Mouse (Mus musculus): Measurements from ENCODE around the gene Slk.
"Not testable (repeated sequence)": the region's sequence is repeated elsewhere in the genome, so short reads cannot be mapped to it uniquely, and the experiment has no call there.

Gene Slk

DNA sequence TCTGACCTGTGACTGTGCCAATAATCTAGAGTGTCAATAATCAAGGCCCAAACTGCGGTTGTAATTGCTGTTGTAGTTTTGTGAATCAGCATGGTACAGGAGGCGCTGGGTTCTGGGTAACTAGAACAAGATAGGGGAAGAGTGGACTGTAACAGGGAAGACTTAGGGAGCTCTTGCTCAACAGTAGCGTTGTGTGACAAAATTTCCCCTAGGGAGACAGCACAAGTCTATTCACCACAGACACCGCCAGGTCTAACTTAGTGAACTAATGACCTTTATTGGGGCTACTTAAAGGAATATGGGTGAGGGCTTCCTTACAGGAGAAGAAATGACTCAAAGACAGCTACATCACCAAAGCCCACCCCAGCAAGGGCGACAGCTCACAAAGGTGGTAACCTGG, 9.4 kb upstream of the Slk start:
- peak; percentile 9 to 12 for DNase-seq (ENCODE audit: low read depth in 1 of 2, low spot score in 2 of 2)

DNA sequence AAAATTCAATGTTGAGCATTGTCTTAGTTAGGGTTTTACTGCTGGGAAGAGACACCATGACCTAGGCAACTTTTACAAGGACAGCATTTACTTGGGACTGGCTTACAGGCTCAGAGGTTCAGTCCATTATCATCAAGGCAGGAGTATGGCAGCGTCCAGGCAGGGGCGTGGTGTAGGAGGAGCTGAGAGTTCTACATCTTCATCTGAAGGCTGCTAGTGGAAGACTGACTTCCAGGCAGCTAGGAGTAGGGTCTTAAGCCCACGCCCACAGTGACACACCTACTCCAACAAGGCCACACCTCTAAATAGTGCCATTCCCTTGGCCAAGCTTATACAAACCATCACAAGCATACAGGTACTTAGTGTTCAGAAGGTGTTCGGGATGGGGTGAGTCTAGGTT, 7.5 kb upstream of the Slk start:
- DNase-seq (ENCODE audit: low read depth in 1 of 2, low spot score in 2 of 2), result not testable (repeated sequence)

DNA sequence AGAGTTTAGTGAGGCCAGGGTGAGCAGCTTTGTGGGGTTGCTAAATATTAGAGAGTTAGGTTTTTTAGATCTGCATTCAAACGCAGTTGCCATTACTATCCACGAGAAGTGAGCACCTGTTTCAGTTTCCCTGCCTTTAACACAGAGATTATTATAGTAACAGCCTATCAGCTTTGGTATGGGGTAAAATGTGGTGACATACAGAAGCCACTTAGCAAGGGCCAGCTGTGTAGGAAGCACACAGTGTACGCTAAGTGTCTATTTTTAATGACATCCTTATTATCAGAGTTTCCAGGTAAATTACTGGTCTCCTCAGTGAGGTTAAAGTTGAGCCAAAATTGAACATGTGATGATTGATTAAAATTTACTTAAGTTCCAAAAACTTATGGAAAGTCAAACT, 5.8 kb upstream of the Slk start:
- no peak for DNase-seq (ENCODE audit: low read depth in 1 of 2, low spot score in 2 of 2)

DNA sequence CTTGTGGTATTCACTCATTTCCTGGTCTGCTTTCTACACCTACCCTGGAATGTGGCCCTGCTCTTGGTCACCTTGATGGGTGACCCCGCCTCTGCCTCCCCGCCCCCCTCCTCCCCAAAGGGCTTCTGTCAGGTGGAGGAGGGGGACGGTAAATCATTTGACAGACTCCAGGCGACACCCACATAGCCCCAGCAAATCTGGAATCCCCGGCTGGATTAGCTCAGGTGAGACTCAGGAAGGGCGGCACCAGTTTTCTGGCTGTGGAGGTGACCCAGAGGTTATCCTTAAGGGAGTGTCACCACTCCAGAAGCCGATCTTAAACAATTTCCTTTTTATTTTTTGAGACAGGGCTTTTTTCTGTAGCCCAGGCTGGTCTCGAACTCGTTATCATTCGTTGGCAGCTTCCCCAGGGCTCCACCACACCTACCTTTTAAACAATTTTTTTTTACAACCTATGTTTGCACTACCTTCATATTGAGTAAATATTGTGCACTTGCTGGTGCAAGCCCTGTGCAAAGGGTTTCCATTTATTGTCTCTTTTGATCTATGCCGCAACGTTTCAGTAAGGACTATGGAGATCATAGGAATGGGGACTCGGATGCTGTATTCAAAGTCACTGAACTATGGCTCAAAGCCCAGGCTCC, 775 bp upstream of the Slk start:
- no peak for DNase-seq (ENCODE audit: low read depth in 1 of 2, low spot score in 2 of 2)

DNA sequence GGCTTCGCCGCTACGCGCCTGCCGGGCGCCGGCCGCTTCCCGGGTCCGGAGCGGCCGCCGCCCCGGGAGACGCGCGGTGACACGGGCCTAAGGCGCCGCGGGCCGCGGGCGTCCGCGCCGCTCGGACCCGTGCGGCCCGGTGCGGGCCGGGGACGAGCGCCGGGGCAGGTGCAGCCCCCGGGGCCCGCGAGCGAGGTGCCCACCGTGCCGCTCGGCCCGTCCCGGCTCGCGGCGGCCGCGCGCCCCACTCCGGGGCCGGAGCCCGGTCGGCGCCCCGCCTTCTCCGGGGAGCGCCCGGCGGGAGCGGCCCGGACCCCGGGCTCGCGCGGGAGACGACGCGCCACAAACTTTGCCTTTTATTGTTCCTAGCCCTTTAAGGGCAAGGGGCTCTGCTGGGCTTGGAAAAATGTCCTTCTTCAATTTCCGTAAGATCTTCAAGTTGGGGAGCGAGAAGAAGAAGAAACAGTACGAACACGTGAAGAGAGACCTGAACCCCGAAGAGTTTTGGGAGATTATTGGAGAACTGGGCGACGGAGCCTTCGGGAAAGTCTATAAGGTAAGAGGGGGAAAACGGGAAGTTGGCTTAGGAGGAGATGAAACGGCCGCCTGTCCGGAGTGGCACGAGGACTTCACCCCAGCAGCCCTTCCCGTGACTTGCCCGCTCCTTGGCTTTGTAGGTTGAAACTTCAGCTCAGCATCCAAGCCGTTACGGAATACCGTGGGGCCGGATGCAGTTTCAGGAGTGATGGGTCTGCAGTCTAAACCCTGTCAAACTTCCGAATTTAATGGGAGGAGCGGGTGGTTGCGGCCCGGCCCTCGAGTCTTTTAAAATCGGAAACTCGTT, 532 bp downstream of the Slk start:
- peak; percentile 5 to 16 for DNase-seq (ENCODE audit: low read depth in 1 of 2, low spot score in 2 of 2)

DNA sequence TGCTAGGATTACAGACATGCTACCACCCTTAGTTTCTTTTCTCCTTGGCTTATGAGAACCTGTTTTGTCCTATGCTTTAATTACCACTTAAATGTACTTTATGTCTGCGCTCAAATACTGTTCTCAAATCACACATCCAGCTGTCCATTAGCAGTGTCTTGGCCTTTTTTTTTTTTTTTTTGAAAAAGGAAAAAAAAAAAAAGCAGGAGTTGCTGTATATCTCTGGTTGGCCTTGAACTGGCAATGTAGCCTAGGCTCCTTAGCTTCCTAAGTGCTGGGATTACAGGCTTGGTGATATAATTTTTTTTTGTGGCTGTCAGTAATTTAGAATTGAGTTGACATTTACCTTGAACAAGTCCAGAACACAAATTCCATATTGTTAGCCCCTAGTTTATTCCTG, 6.3 kb downstream of the Slk start:
- DNase-seq (ENCODE audit: low read depth in 1 of 2, low spot score in 2 of 2), result no peak

DNA sequence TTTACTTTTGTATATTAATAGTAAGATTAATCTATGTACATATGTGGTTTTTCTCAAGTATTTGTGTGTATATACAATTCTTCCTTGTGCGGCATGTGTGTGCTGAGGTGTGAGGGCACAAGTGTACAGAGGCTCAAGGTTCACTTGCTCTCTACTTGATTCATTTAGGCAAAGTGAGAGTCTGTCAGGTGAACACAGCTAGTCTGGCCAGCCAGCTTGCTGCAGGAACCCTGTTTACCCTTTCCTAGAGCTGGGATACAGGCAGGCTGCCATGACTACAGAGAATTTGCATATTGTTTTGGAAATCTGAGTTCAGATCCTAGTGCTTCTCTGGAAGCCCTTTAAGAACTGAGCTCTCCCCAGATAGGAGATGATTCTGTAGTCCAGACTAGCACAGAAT, 7.5 kb downstream of the Slk start:
- no peak for DNase-seq (ENCODE audit: low read depth in 1 of 2, low spot score in 2 of 2)

DNA sequence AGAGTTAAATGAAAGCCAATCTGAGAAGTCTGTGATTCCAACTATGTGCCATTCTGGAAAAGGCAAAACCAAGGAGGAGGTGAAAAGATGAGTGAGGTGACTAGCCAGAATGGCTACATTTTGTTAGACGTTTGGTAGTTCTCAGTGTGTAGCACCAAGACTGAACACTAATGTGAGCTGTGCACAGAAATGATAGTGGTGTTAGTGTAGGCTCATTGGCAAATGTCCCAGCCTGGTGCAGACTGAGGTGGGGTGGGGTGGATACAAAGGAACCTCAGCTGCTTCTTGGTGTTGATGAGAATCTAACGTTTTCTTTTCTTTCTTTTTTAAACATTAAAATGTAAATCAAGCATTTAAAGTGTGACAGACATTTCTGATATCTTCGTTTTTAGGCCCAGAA, 29.0 kb downstream of the Slk start:
- no peak for DNase-seq (ENCODE audit: low read depth in 1 of 2, low spot score in 2 of 2)

DNA sequence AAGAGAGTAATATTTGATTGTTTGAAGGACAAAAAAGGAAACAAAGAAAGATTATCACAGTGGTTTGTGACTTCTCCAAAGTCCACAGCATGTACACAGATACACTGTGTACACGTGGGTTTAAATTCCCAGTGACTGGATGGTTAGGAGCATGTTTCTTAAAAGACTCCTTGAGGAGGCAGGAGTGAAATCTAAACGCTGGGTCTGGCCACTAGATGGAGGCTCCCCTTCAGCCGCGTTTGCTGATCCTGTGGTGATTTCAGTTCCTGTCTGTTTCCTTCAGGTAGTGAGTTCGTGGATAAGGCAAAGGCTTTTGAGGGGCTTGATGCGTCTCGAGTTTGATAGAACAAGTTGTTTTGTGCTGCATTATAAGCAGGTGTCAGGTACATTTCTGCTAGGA, 34.0 kb downstream of the Slk start:
- no peak for DNase-seq (ENCODE audit: low read depth in 1 of 2, low spot score in 2 of 2)

DNA sequence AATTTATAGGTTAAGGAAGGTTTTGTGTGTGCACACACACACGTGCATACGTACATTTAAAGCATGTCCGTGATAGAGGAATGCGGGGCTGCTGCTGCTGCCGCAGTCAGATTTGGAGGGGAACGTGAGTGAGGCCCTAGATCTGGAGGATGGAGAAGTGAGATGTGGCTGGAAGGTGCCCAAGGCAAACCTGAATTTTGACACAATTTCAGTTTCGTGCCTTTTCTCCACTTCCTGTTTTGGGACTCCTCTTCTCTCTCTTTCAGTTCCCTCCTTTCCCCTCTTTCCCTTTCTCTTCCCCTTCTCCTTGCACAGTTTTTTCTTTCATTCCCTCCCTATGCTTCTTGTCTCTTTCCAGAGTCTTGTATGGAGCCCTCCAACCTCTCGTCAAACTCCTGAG, 42.0 kb downstream of the Slk start:
- DNase-seq (ENCODE audit: low read depth in 1 of 2, low spot score in 2 of 2), result peak in 1 of 2 experiments; percentile 11

DNA sequence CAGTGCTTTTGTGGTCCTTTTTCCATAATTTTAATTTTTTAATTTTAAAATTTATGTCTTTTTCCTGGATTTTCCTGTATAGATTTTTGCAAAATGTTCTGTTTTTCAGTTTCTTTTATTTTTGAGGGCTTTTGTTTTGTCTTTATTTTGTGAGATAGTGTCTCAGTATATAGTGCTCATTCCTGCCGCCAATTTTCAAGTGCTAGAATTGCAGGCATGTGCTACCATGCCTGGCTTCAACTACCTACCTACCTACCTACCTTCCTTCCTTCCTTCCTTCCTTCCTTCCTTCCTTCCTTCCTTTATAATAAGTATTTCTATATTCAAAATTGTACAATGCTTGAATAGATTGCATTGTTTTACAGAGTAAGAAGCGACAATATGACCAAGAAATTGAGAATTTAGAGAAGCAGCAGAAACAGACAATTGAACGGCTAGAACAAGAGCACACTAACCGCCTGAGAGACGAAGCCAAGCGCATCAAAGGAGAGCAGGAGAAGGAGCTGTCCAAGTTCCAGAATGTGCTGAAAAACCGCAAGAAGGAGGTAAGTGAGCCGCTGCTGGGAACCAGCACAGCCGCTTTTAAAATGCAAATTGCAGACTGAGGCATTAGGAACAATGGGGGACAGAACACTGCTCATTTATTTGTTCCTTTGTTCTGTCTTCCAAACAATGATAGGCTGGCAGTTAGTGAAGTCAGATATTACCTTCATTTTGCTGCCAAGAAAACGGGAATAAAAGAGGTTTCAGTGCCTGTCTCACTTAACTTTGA, 45.6 kb downstream of the Slk start:
- DNase-seq (ENCODE audit: low read depth in 1 of 2, low spot score in 2 of 2), result no peak

DNA sequence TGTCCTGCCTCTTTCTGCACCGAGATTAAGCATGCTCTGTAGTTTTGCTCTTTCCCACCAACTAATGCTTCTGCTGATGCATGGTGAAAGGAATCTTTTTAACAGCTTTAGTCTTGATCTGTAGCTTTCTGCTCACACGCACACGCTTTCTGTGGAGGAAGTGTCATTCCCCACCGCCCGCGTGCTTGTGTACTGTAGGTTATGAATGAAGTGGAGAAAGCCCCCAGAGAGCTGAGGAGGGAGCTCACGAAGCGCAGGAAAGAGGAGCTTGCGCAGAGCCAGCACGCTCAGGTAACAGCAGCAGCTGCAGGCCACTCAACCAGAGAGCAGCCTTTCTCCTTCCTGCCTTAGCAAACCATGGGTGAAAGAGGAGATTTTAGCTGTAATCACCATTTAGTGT, 48.0 kb downstream of the Slk start:
- no peak for DNase-seq (ENCODE audit: low read depth in 1 of 2, low spot score in 2 of 2)

DNA sequence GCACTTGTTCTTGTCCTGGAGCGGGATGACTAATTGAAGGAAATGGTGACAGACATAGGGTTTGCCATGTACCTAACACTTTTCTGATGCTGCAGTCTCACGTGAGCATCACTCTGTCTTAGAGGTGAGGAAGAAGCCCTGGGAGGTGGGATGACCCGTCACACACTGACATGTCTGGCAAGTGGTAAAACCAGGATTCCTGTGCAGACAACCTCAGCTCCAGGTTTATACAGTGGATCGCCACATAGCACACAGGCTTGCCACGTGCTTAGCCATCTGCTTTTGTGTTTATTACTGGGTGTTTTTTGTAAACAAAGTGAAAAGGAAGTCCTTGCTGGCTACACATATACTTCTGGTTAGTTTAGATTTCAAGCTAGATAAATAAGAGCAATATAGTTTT, 49.6 kb downstream of the Slk start:
- DNase-seq (ENCODE audit: low read depth in 1 of 2, low spot score in 2 of 2), result no peak

DNA sequence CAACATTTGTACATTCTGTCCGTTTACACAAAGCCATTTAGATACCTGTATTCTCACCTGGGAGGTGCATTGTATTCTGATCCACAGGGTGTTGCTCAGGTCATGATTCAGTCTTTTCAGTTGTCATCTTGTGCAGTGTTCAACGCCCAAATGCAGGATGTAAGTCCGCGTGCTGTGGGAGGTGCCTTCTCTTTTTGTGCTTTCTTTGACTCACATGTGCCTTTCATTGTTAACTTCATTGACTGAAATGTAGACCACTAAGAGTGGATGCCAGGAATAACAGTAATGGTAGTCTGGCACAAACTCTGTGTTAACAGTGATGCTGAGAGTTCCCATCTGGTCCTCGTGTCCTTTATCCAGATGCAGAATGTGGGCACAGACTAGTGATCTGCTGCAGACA, 50.9 kb downstream of the Slk start:
- no peak for DNase-seq (ENCODE audit: low read depth in 1 of 2, low spot score in 2 of 2)

DNA sequence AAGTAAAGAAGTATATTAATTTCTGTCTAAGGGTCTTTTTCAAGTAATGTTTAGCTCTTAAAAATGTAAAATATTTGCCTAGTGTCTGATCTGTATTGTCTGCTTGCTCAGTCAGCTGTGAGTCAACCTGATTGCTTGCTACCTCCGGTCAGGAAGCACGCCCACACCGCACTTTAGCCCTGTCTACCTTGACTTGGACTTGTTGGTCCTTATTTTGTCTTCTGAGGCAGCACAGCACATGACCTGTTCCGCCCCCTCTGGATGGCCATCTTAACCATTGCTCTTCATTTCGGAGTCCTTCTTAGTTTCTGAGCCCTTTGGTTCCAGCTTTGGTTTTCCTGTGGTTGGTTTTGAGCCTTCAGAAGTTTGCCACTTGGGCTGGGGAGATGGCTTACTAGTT, 52.3 kb downstream of the Slk start:
- no peak for DNase-seq (ENCODE audit: low read depth in 1 of 2, low spot score in 2 of 2)

DNA sequence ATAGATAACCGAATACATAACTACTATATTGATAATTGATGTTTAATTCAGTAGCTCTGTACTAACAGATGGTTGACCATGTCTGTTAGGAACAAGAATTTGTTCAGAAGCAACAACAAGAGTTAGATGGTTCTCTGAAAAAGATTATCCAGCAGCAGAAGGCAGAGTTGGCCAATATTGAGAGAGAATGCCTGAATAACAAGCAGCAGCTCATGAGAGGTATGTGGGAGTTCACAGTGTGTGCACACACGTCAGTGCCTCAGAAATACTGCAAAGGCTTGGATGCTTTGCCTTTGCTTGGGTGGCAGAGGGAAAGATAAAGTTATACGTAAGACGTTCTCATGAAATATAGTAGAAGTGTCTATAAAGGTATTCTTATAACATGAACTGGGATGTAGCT, 55.9 kb downstream of the Slk start:
- DNase-seq (ENCODE audit: low read depth in 1 of 2, low spot score in 2 of 2), result no peak

DNA sequence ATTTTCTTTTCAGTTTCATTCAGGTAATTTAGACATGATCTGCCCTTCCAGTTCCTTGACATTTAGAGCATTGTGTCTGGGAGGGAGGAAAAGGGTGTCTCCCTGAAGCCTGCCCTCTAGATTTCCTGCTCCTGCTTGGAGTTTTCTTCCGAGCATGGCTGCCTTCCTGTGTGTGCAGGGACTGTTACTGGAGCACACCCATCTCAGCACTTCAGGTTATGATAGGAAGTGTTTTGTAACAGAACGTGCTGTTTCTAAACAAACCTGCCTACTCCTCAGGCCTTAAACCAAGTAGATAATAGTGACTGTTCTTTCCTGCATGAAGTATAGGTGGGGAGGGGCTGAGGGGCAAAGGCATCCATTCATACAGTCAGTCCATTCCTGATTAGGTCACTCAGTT, 64.4 kb downstream of the Slk start:
- DNase-seq (ENCODE audit: low read depth in 1 of 2, low spot score in 2 of 2), result no peak

DNA sequence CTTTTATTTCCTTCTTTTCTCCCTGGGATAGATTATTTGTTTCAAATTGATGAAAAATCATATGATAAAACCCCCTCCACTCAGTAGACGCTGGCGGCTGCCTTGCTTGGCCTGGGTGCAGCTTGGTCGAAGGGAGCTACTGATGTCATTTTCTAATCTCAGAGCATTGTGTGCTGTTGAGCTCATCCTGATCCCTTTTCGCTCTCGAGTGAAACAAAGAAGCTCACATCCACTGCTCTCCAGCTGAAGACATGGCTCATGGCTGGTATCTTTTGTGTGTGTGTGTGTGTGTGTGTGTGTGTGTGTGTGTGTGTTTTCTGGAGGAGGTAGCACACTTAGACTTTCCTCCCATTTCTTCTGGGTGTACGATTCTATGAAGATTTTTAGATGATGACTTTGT, 66.1 kb downstream of the Slk start:
- DNase-seq (ENCODE audit: low read depth in 1 of 2, low spot score in 2 of 2), result no peak

DNA sequence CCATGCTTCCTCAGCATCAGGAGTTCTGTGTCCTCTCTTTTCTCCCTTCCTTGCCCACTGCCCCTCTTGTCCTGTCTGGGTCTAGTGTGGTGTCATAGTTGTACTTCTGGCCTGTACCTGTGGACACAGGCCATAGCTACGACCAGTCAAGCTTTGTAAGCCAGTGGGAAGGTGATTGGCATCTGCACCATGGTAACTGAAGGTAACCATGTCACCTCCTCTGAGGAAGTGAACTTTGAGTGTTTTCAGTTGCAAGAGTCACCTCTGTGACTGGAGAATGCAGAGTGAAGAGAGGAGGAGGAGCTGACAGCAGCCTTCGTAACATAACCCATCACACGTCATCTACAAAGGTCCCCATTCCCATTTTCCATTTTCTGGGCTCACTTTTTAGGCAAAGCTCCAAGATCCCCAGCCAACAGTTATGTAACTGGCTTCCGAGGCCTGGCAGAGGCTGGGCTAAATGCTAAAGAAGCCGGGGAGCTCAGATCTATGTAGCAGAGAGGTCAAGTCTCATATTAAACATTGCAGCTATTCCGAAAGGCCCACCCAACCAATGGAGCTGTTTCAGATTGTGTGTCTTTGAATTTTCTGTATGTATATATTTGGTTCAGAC, 67.1 kb downstream of the Slk start:
- DNase-seq (ENCODE audit: low read depth in 1 of 2, low spot score in 2 of 2), result no peak

DNA sequence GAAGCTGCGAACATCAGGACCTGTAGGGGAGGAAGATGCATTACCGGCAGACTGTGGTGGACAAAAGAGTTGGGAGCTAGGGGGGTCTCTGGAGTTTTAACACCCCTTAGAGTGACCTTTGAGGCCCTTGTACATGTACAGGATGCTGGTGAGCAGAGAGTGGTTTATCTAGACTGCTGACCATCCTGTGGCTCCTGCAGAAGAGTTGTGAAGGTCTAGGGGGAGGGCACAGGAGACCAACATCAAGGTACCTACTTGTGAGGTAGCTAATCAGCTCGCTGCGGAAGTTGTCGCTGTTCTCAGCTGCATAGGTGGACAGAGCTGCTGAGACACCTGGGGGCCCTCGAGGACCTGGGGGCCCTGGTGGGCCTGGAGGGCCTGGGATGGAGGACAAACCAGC, 69.6 kb downstream of the Slk start:
- DNase-seq (ENCODE audit: low read depth in 1 of 2, low spot score in 2 of 2), result no peak

DNA sequence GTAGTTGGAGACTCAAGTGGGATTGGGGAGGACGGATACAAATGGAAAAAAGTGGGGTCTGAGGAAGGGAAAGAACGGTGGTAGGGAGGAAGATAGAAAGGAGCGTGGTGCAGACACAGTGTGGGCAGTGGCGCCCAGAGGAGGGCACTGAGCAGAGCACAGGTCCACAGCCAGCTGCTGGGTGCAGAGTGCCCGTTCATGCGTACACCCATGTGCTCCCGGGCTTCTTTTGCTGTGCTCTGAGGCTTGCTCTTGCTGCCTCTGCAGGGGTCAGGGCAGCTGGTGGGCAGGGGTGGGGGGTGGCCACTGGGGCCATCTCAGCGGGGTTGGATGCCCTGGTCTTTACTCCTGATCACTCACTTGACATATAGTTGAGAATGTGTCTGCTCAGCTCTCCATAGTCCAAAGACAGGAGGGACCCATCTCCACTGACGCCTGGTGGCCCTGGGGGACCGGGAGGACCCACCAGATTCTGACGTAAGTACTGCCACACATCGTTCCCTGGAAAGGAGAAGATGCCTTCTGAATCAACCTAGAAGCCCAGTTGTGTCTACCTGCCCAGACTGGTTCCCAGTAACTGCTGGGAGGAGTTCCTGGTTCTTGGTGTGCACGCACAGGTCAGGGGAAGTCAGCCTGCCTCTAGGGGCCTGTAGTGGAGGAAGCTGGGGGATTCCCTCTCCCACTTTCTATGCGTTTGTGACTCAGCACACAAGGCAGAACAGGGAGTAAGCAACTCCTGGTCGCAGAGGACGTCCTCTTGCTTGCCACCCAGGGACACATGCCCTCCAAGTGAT, 71.1 kb downstream of the Slk start:
- no peak for DNase-seq (ENCODE audit: low read depth in 1 of 2, low spot score in 2 of 2)

Data from monocyte, adult 2 months (primary cell).